Mouse (Mus musculus) ovary, postnatal 36 days (tissue): ENCODE measurements at regions not wholly inside any gene's neighbourhood (a gene's known extent, or its start where the extent isn't known, plus 50 kb on each side); places are given as distances from the start of the nearest gene placed in this dataset.

Experiments used
- DNase-seq: peaks from one replicate; pipeline ENCODE4 v3.0.0; 2022; ENCODE audit warnings: low spot score, mixed read lengths

DNA sequence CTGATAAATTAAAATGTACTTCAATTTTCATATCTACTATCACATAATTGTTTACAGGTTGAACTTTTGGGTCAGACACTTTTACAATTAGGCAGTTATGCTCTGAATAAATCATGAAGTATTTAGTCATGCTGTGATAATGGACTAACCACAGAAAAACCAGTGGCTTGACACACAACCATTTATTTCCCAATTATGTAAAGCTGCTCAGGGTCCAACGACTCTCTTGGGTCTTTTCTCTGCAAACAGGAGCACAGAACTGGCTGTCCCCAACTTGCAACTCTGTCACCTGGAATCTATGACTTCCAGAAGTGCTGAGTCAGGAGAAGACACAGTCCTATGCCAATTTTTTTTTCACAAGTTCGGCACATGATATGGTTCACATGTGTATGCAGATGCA, 214.8 kb downstream of the Kcnj2 start:
- DNase-seq: no peak

GRCm38 (mm10) chr11:111281237-111282160, 215.5 kb downstream of the Kcnj2 start:
- no peak for DNase-seq

DNA sequence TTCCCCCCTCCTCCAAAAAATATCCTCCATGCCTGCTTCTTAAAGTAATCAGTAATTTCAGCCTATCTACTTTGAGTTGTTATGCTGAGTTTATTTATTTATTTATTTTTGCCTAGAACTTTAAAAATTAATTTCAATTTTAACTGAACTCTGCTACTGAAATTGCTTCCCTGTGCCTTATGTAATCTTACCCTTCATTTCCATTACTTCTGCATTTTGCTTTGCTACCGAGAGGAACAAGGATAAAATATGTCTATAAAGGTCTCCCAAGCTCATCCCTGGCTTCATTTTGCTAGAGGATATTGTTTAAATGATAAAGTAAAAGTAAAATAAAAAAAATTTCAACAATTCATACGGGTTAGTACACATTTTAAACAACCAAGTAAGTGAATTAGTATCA, 216.3 kb downstream of the Kcnj2 start:
- DNase-seq: no peak

DNA sequence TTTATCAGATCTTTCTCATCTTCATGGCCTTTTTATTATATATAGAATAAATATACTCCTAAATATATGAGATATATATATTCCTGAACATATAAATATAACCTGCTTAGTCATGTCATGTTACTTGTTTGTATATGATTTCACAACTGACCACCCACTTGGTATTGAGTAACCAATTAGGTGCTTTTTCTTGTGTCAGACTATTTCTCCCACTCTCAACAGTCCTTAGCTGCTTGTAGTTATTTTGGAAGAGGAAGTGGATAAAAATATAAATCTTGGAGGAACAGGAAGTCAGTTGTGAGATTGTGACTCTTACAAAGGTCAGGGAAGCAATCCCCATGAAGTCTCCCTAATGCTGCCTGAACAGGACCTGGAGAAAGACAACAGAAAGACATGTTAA, 224.6 kb downstream of the Kcnj2 start:
- no peak for DNase-seq

DNA sequence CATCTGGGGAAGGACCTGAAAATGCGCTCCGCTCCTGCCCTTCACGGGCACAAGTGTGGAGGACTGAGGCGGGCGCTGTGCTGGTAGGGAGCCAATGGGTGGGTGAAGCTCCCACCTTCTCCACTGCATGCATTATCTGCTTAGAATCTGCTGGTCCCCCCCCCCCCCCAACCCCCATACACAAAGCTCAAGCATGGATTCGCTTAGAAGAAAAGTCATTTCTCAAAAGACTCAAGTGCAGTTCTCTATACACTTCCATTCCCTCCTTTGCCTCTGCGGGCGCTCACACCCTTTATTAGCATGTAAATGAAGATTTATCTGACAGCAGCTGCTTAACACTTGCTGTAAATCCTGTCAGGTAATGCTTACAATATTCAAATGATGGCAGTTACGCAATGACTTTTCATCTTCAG, 230.4 kb downstream of the Kcnj2 start:
- no peak for DNase-seq

- DNase-seq: no peak
Measured at GRCm38 (mm10) chr11:111312802-111313201, 246.8 kb downstream of the Kcnj2 start.

DNA sequence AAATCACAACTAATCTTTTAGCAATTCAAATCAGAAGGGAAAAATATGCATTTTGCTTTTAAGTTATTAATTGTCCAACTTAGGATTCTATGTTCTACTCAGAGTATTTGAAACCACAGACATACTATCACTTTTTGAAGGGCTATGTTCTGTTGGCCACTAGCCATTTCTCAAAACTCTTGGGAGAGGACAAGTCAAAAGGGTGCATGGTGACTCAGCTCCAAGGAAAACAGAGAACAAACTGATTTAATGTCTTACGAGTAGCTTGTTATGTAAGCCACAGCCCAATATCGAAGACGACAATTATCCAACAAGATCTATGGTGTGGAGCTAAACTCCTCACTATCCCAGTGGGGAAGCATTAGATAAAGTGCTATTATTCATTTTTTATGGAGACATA, 247.6 kb downstream of the Kcnj2 start:
- DNase-seq: no peak

DNA sequence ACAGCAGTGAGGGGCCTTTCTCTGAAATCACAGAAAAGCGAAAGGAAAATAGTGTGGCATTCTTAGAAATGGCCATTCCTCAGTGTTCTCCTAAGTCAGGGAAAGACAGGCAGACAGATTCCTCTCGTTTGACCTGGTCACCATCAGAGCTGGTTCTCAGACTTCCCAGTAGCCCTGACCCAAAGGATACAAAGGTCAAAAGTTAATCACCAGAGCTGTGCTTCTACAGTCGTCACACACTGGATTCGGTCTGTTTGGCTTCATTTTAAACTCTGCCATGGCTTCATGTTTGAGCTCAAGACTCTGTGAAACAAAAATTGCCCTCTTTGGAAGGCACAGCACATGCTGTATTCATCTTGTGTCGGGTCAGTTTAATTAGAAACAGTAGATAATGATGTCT, 255.6 kb downstream of the Kcnj2 start:
- DNase-seq: no peak

GRCm38 (mm10) chr11:111324453-111325010, 258.6 kb downstream of the Kcnj2 start:
- DNase-seq: no peak

- no peak for DNase-seq
Measured at GRCm38 (mm10) chr11:111326915-111327314, 261.0 kb downstream of the Kcnj2 start.

DNA sequence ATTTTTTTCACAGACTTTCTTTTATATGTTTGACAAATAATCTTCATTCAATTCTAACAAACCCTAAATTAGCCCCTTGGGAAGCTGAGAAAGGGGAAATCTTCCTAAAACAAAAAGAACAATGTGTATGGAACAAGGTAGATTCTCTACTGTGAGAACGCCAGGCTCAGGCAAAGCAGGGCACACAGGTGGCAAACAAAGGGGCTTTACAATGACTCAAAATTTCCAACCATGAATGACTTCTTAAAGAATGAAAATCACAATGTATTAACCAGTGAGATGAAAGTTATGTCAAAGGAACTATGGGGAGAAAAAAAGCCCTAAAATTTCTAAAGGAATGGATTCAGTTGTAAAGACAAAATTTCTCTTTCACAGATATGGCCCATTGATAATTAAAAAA, 262.3 kb downstream of the Kcnj2 start:
- no peak for DNase-seq

DNA sequence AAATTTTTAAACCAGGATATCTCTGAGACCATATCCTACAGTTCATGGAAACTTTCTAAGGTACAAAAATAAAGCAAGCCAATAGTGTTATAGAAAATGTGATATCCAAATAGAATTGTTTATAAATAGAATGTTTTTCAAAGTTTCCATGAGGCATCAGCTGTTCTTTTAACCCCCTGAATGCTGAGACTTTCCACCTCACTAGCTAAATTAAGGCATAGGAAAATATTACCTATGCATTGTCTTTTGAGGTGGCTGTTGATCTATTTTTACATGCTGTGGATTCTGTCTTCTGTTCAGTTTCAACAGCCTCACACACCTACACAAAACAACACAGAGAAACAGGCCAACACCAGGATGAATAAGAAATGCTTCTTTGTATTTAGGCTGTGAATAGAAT, 265.6 kb downstream of the Kcnj2 start:
- DNase-seq: no peak

DNA sequence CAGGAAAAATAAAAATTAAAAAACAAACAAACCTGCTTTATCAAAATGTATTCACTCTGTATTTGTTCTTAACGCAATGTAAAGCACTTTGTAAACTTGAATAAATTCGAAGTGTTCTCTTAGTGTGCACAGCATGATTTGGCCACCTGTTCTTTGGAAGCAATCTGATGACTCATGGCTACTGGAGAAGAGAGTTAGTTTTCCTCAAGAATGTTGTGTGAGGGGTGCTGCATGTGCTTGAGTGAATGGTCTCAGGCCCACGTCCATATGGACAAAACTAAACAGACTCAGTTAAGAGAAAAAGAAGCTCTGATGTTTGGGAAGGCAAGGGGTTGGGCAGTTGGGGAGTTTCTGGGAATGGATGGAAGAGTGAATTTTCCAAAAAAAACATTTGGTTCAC, 267.1 kb downstream of the Kcnj2 start:
- DNase-seq: no peak

GRCm38 (mm10) chr11:111347562-111347961, 281.6 kb downstream of the Kcnj2 start:
- DNase-seq: no peak

DNA sequence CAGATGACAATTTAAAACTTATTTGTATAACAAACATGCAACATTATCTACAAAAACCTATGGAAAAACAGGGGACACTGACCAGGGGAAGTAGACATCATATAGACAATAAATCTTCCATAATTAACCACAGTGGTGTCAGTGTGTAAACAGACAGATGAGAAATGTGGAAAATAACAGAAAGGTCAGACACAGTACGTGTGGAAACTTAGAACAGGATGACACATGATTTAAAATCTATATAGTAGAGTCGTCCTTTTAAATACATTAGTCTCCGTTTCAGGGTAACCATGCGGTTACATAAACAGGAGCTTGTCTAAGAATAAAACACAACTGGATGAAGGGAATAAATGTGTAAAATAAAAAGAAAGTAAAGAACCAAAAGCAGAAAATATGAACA, 284.1 kb downstream of the Kcnj2 start:
- no peak for DNase-seq

- no peak for DNase-seq
Measured at GRCm38 (mm10) chr11:111363363-111363762, 297.4 kb downstream of the Kcnj2 start.

DNA sequence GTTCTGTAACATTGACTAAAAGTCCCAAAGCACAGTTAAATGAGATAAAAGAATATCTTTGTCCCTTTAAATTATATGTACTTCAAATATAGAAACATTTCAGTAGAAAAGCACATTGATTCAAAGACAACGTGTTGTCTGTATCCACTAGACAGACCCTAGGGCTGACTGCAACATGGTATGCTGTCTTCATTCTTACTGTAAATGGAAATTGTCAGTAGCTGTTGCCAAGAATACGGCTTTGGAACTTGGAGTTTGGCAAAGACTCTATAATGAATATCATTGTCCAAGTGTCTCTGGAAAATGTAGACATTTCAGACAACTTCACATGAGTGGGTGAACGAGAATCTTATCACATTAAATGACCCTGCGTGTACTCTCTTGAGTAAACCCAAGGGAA, 311.2 kb downstream of the Kcnj2 start:
- DNase-seq: no peak

DNA sequence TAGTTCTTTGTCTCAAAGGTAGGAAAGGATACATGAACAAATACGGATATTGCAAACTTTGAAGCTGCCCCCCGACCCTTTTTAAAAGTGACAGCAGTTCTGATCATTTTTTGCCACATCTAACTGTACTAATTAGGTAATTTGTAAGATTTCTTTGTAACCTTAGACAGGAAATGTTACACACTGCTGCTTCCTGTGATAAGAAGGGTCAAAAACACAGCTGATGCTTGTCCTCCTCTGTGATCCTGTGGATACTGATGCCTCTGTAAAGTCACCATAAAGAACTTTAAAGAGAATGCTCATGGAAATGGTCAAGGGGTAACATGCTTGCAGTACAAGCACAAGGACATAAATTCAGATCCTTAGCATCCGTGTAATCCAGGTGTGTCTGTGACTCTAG, 313.9 kb downstream of the Kcnj2 start:
- no peak for DNase-seq

GRCm38 (mm10) chr11:111398706-111399105, 332.7 kb downstream of the Kcnj2 start:
- no peak for DNase-seq

GRCm38 (mm10) chr11:111409266-111409665, 343.3 kb downstream of the Kcnj2 start:
- no peak for DNase-seq

- no peak for DNase-seq
Measured at GRCm38 (mm10) chr11:111424871-111425270, 358.9 kb downstream of the Kcnj2 start.

DNA sequence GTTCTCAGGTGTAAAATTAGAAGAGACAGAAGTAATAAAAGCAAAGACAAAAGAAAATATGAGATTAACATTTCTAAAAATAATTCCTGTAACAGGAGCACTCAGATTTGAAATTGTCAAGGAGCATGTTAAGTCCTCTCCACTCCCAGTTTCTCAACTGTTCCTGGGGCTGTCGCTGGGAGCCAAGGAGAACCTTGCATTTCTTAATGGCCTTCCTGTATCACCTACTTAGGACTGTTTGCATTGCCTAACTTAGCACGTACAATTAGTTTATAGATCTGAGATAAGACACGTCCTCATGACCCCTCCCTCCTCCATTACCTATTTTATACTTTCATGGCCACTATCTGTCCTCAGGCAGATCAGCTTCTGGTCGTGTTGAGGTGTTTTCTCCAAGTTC, 360.8 kb downstream of the Kcnj2 start:
- no peak for DNase-seq

DNA sequence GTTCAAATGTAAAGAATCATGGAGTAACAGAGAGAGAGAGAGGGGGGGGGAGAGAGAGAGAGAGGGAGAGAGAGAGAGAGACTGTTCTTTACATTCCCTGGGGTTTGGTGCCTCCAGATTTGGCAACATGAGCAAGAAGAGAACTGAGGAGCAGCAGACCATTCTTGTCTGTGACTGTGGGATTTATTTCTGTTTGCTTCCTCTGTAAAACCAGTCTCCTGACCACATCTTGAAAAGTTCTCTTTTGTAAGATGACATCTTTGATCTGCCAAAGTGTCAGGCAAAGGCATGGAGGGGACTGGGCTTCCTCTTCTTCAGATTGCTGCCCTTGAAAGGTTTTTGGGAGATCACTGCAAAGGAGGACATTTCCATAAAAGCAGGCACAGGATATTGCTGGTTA, 376.3 kb downstream of the Kcnj2 start:
- no peak for DNase-seq

- DNase-seq: no peak
Measured at GRCm38 (mm10) chr11:111443381-111443780, 377.4 kb downstream of the Kcnj2 start.
